Mouse (Mus musculus): ENCODE results near the gene Nfe2. TPM values are rescaled to one million over a fixed set of nuclear protein-coding genes. Genes with fewer than 3 reads are reported as not detected.
A peak's percentile ranks its signal among the peaks of the same experiment; 100 is the strongest.

The Nfe2 gene
- polyA plus RNA-seq, 1 experiment from 2014 or later, result 220 TPM

GRCm38 (mm10) chr15:103294649-103295048 lies 36.4 kb upstream of the Nfe2 start:
- 85% methylated on average over 2 of the region's 2 CpGs for WGBS (ENCODE audit: insufficient replicate concordance)
- Histone ChIP-seq H3K4me2 (ENCODE audit: low read depth, low read length) (no peak overlapping the region), H3K4me3 (ENCODE audit: low read depth, low read length) (no peak overlapping the region), H3K27me3 (ENCODE audit: control insufficient read depth, insufficient read depth, low read depth, low read length) (no peaks in the 10 kb centered on the region), H3K9me3 (replicated peaks; ENCODE audit: control insufficient read depth, low read length) (no peaks in the 10 kb centered on the region), H3K36me3 (ENCODE audit: control insufficient read depth, insufficient read depth) (peaks cover 65% of the 10 kb centered on the region), H3K9ac (ENCODE audit: low read depth, low read length) (no peak overlapping the region), H3K4me1 (ENCODE audit: control insufficient read depth, low read depth, low read length) (no peaks in the 10 kb centered on the region), H3K27ac (ENCODE audit: low read length) (no peak overlapping the region)
- ATAC-seq (ENCODE audit: low read depth), result no peak

GRCm38 (mm10) chr15:103293375-103293774 lies 35.2 kb upstream of the Nfe2 start:
- no peak overlapping the region for H3K4me3 ChIP-seq (ENCODE audit: low read depth, low read length)
- H3K36me3 ChIP-seq (ENCODE audit: control insufficient read depth, insufficient read depth), result peaks cover 69% of the 10 kb centered on the region
- 91% methylated on average over 2 of the region's 2 CpGs for WGBS (ENCODE audit: insufficient replicate concordance)
- no peaks in the 10 kb centered on the region for H3K4me1 ChIP-seq (ENCODE audit: control insufficient read depth, low read depth, low read length)
- no peak for ATAC-seq (ENCODE audit: low read depth)
- H3K4me2 ChIP-seq (ENCODE audit: low read depth, low read length), result no peak overlapping the region
- no peak overlapping the region for H3K27ac ChIP-seq (ENCODE audit: low read length)
- H3K27me3 ChIP-seq (ENCODE audit: control insufficient read depth, insufficient read depth, low read depth, low read length), result no peaks in the 10 kb centered on the region
- H3K9me3 ChIP-seq (replicated peaks; ENCODE audit: control insufficient read depth, low read length), result no peaks in the 10 kb centered on the region
- H3K9ac ChIP-seq (ENCODE audit: low read depth, low read length), result no peak overlapping the region

GRCm38 (mm10) chr15:103292673-103293345 lies 34.6 kb upstream of the Nfe2 start:
- H3K36me3 ChIP-seq (ENCODE audit: control insufficient read depth, insufficient read depth), result peaks cover 67% of the 10 kb centered on the region
- ATAC-seq (ENCODE audit: low read depth), result no peak
- H3K4me2 ChIP-seq (ENCODE audit: low read depth, low read length), result no peak overlapping the region
- H3K4me1 ChIP-seq (ENCODE audit: control insufficient read depth, low read depth, low read length), result no peaks in the 10 kb centered on the region
- no peaks in the 10 kb centered on the region for H3K9me3 ChIP-seq (replicated peaks; ENCODE audit: control insufficient read depth, low read length)
- H3K27me3 ChIP-seq (ENCODE audit: control insufficient read depth, insufficient read depth, low read depth, low read length), result no peaks in the 10 kb centered on the region
- H3K4me3 ChIP-seq (ENCODE audit: low read depth, low read length), result no peak overlapping the region
- no peak overlapping the region for H3K27ac ChIP-seq (ENCODE audit: low read length)
- H3K9ac ChIP-seq (ENCODE audit: low read depth, low read length), result no peak overlapping the region
- 90% methylated on average over 4 of the region's 4 CpGs for WGBS (ENCODE audit: insufficient replicate concordance)

GRCm38 (mm10) chr15:103290843-103291242 lies 32.6 kb upstream of the Nfe2 start:
- Histone ChIP-seq H3K4me1 (ENCODE audit: control insufficient read depth, low read depth, low read length) (peaks cover 3% of the 10 kb centered on the region), H3K36me3 (ENCODE audit: control insufficient read depth, insufficient read depth) (peaks cover 50% of the 10 kb centered on the region), H3K4me2 (ENCODE audit: low read depth, low read length) (no peak overlapping the region), H3K4me3 (ENCODE audit: low read depth, low read length) (no peak overlapping the region), H3K27me3 (ENCODE audit: control insufficient read depth, insufficient read depth, low read depth, low read length) (no peaks in the 10 kb centered on the region), H3K9me3 (replicated peaks; ENCODE audit: control insufficient read depth, low read length) (no peaks in the 10 kb centered on the region), H3K27ac (ENCODE audit: low read length) (no peak overlapping the region), H3K9ac (ENCODE audit: low read depth, low read length) (no peak overlapping the region)
- ATAC-seq (ENCODE audit: low read depth), result no peak
- WGBS (ENCODE audit: insufficient replicate concordance), result 85% methylated on average over 9 of the region's 9 CpGs

- Histone ChIP-seq H3K36me3 (ENCODE audit: control insufficient read depth, insufficient read depth) (peaks cover 46% of the 10 kb centered on the region), H3K9me3 (replicated peaks; ENCODE audit: control insufficient read depth, low read length) (no peaks in the 10 kb centered on the region), H3K4me1 (ENCODE audit: control insufficient read depth, low read depth, low read length) (peaks cover 7% of the 10 kb centered on the region), H3K4me3 (ENCODE audit: low read depth, low read length) (no peak overlapping the region), H3K27ac (ENCODE audit: low read length) (no peak overlapping the region), H3K27me3 (ENCODE audit: control insufficient read depth, insufficient read depth, low read depth, low read length) (no peaks in the 10 kb centered on the region), H3K9ac (ENCODE audit: low read depth, low read length) (no peak overlapping the region), H3K4me2 (ENCODE audit: low read depth, low read length) (no peak overlapping the region)
- ATAC-seq (ENCODE audit: low read depth), result no peak
- WGBS (ENCODE audit: insufficient replicate concordance), result 72% methylated on average over 6 of the region's 6 CpGs
Observed at GRCm38 (mm10) chr15:103290417-103290816, 32.2 kb upstream of the Nfe2 start.

- H3K9ac ChIP-seq (ENCODE audit: low read depth, low read length), result no peak overlapping the region
- H3K4me3 ChIP-seq (ENCODE audit: low read depth, low read length), result no peak overlapping the region
- no peak overlapping the region for H3K27ac ChIP-seq (ENCODE audit: low read length)
- no peaks in the 10 kb centered on the region for H3K9me3 ChIP-seq (replicated peaks; ENCODE audit: control insufficient read depth, low read length)
- peaks cover 12% of the 10 kb centered on the region for H3K4me1 ChIP-seq (ENCODE audit: control insufficient read depth, low read depth, low read length)
- no peak overlapping the region for H3K4me2 ChIP-seq (ENCODE audit: low read depth, low read length)
- 78% methylated on average over 5 of the region's 5 CpGs for WGBS (ENCODE audit: insufficient replicate concordance)
- H3K36me3 ChIP-seq (ENCODE audit: control insufficient read depth, insufficient read depth), result peaks cover 45% of the 10 kb centered on the region
- no peaks in the 10 kb centered on the region for H3K27me3 ChIP-seq (ENCODE audit: control insufficient read depth, insufficient read depth, low read depth, low read length)
- no peak for ATAC-seq (ENCODE audit: low read depth)
Observed at GRCm38 (mm10) chr15:103289600-103289999, 31.4 kb upstream of the Nfe2 start.

GRCm38 (mm10) chr15:103285778-103286417 lies 27.7 kb upstream of the Nfe2 start:
- H3K4me1 ChIP-seq (ENCODE audit: control insufficient read depth, low read depth, low read length), result peaks cover 24% of the 10 kb centered on the region
- H3K9me3 ChIP-seq (replicated peaks; ENCODE audit: control insufficient read depth, low read length), result no peaks in the 10 kb centered on the region
- H3K36me3 ChIP-seq (ENCODE audit: control insufficient read depth, insufficient read depth), result peaks cover 16% of the 10 kb centered on the region
- WGBS (ENCODE audit: insufficient replicate concordance), result 45% methylated on average over 1 of the region's 1 CpGs
- H3K9ac ChIP-seq (ENCODE audit: low read depth, low read length), result no peak overlapping the region
- H3K27ac ChIP-seq (ENCODE audit: low read length), result no peak overlapping the region
- no peak overlapping the region for H3K4me2 ChIP-seq (ENCODE audit: low read depth, low read length)
- H3K27me3 ChIP-seq (ENCODE audit: control insufficient read depth, insufficient read depth, low read depth, low read length), result no peaks in the 10 kb centered on the region
- ATAC-seq (ENCODE audit: low read depth), result no peak
- no peak overlapping the region for H3K4me3 ChIP-seq (ENCODE audit: low read depth, low read length)

- no peak for ATAC-seq (ENCODE audit: low read depth)
- Histone ChIP-seq H3K9ac (ENCODE audit: low read depth, low read length) (peak overlapping the region; percentile 4; the same call in 1 of the 2 replicates), H3K27me3 (ENCODE audit: control insufficient read depth, insufficient read depth, low read depth, low read length) (no peaks in the 10 kb centered on the region), H3K9me3 (replicated peaks; ENCODE audit: control insufficient read depth, low read length) (no peaks in the 10 kb centered on the region), H3K27ac (ENCODE audit: low read length) (0 out of 2 replicates have a peak overlapping the region, but pooled peaks have one; percentile 13), H3K4me3 (ENCODE audit: low read depth, low read length) (no peak overlapping the region), H3K4me2 (ENCODE audit: low read depth, low read length) (no peak overlapping the region), H3K36me3 (ENCODE audit: control insufficient read depth, insufficient read depth) (peaks cover 7% of the 10 kb centered on the region), H3K4me1 (ENCODE audit: control insufficient read depth, low read depth, low read length) (peaks cover 34% of the 10 kb centered on the region)
- WGBS (ENCODE audit: insufficient replicate concordance), result 36% methylated on average over 2 of the region's 2 CpGs
Observed at GRCm38 (mm10) chr15:103284647-103285046, 26.4 kb upstream of the Nfe2 start.

- H3K4me3 ChIP-seq (ENCODE audit: low read depth, low read length), result no peak overlapping the region
- no peak for ATAC-seq (ENCODE audit: low read depth)
- no peaks in the 10 kb centered on the region for H3K9me3 ChIP-seq (replicated peaks; ENCODE audit: control insufficient read depth, low read length)
- H3K9ac ChIP-seq (ENCODE audit: low read depth, low read length), result no peak overlapping the region
- H3K27me3 ChIP-seq (ENCODE audit: control insufficient read depth, insufficient read depth, low read depth, low read length), result no peaks in the 10 kb centered on the region
- no peak overlapping the region for H3K27ac ChIP-seq (ENCODE audit: low read length)
- peaks cover 1% of the 10 kb centered on the region for H3K36me3 ChIP-seq (ENCODE audit: control insufficient read depth, insufficient read depth)
- 72% methylated on average over 3 of the region's 3 CpGs for WGBS (ENCODE audit: insufficient replicate concordance)
- peaks cover 37% of the 10 kb centered on the region for H3K4me1 ChIP-seq (ENCODE audit: control insufficient read depth, low read depth, low read length)
- no peak overlapping the region for H3K4me2 ChIP-seq (ENCODE audit: low read depth, low read length)
Observed at GRCm38 (mm10) chr15:103284066-103284465, 25.9 kb upstream of the Nfe2 start.

Data from liver, embryonic 16.5 days (tissue).